Mouse (Mus musculus) midbrain, embryonic 13.5 days (tissue): Measurements from ENCODE around the gene Llph. TPM values are rescaled to one million over a fixed set of nuclear protein-coding genes. Genes with fewer than 3 reads are reported as not detected.

Experiments used
- polyA plus RNA-seq: library from polyadenylated mRNA; unstranded; fragments of >200 nt; fragmentation: Nextera tagmentation; extraction: Ambion mirVana; gene quantifications from 2 replicates; pipeline ENCODE4 v1.2.1, GENCODE M21; 2015

Gene Llph
- polyA plus RNA-seq, 1 experiment from 2014 or later = 45.5 TPM

Other genes starting within 250 kb of the Llph start
- 3.1 and 3.4 TPM in 2 replicates for gene Helb, start 114.1 kb upstream of the Llph start, polyA plus RNA-seq
- gene Tmbim4, start 25.5 kb upstream of the Llph start, polyA plus RNA-seq = 95.0 and 98.6 TPM in 2 replicates
- gene Irak3, start 24.9 kb upstream of the Llph start, polyA plus RNA-seq = 0.24 and 0.36 TPM in 2 replicates
- gene Hmga2, start 249.4 kb downstream of the Llph start, polyA plus RNA-seq = 3.6 and 4.2 TPM in 2 replicates